Mouse (Mus musculus): ENCODE results near the gene Tmem136. TPM values are rescaled to one million over a fixed set of nuclear protein-coding genes. Genes with fewer than 3 reads are reported as not detected.
"Not testable (repeated sequence)": the region's sequence is repeated elsewhere in the genome, so short reads cannot be mapped to it uniquely, and the experiment has no call there.

Tmem136 gene
- polyA plus RNA-seq, 1 experiment from 2014 or later = 10.5 TPM

DNA sequence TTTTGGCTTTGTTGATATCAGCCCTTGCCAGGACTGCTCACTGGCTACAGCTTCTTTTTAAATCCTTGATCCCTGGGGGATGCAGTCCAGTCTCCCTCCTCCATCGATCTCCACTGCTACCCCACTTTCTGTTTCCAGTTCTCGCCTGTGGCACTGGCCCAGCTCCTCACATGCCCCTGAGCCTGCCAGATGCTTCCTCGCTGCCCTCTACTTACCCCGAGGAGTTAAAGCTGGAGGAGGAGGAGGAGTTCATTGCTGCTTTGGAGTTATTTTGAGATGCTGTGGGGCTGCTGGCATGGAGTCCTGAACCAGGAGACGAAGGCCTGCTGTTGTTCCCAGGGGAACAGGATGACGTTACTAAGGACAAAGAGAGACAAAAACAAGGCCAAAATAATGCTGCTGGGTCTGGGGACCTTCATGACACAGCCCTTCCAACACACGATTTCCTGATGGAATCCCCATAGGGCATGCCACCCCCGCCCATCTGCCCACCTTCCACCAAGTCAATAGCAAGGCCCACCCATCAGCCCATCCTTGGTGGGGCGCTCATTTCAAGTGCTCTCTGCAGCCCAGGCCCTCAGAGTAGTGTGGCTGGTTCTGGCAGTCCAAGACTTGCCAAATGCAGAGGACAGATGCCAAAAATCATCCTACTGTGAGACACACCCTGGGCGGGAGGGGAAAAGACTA lies 10.9 kb upstream of the Tmem136 start:
- Histone ChIP-seq H3K4me1 (no peaks in the 10 kb centered on the region), H3K9ac (no peak overlapping the region), H3K27ac (no peak overlapping the region), H3K4me2 (no peak overlapping the region), H3K27me3 (replicated peaks) (no peaks in the 10 kb centered on the region), H3K9me3 (no peaks in the 10 kb centered on the region), H3K4me3 (no peak overlapping the region), H3K36me3 (replicated peaks) (no peaks in the 10 kb centered on the region)
- 69% methylated on average over 10 of the region's 10 CpGs for WGBS
- no peak for ATAC-seq (replicated peaks)

DNA sequence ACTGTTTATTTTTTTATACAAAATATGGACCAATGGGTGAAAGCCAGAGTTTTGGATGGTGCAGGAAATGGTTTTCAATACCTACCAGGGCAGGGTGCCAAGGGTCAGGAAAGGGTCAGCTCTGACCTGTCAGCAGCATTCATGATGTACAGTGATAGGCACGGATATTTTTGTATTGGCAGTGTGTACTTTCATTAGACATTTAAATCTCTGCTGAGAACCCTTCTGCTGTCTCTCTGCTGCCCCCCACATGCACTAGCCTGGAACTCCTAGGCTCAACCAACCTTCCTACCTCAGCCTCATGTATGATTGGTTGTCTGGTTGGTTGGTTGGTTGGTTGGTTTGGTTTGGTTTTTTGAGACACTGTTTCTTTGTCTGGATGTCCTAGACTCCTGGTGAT lies 6.0 kb upstream of the Tmem136 start:
- Histone ChIP-seq H3K27ac (no peak overlapping the region), H3K27me3 (replicated peaks) (no peaks in the 10 kb centered on the region), H3K9me3 (no peaks in the 10 kb centered on the region), H3K4me3 (no peak overlapping the region), H3K4me2 (no peak overlapping the region), H3K36me3 (replicated peaks) (no peaks in the 10 kb centered on the region), H3K4me1 (no peaks in the 10 kb centered on the region), H3K9ac (no peak overlapping the region)
- 74% methylated on average over 1 of the region's 1 CpGs for WGBS
- no peak for ATAC-seq (replicated peaks)

DNA sequence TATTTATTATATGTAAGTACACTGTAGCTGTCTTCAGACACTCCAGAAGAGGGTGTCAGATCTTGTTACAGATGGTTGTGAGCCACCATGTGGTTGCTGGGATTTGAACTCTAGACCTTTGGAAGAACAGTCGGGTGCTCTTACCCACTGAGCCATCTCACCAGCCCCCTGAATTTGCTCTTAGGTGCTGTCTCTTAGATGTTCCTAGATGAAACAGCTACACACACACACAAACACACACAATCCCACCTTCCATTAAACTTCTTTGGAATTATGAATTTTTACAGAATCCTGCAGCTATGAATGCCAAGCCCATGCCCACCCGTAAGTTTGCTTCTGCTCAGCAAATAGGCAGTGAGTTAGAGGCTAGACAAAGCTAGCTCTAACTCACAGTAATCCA lies 5.6 kb upstream of the Tmem136 start:
- H3K4me2 ChIP-seq; H3K36me3 ChIP-seq (replicated peaks); H3K27me3 ChIP-seq (replicated peaks); H3K4me3 ChIP-seq; H3K27ac ChIP-seq; H3K9me3 ChIP-seq; H3K9ac ChIP-seq; ATAC-seq (replicated peaks); H3K4me1 ChIP-seq: not testable (repeated sequence)
- 90% methylated on average over 2 of the region's 2 CpGs for WGBS

DNA sequence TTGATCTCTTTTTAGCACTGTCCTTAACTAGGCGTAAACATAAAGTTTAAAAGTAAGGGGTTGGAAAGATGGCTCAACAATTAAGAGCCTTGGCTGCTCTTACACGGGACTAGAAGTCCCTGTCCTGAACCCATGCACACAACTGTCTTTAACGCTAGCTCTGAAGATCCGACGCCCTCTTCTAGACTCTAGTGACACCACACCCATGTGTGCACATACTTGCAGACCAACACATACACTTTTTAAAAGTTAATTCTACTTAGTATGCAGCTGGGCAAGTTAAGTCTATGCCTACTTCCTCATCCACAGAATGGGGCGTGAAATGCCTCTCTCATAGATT lies 597 bp upstream of the Tmem136 start:
- Histone ChIP-seq H3K9me3 (no peaks in the 10 kb centered on the region), H3K4me2 (peak overlapping the region; percentile 66), H3K4me1 (peaks cover 18% of the 10 kb centered on the region), H3K36me3 (replicated peaks) (no peaks in the 10 kb centered on the region; the same call in 1 of the 2 replicates), H3K27ac (peak overlapping the region; percentile 65; the same call in 1 of the 2 replicates), H3K27me3 (replicated peaks) (no peaks in the 10 kb centered on the region), H3K9ac (peak overlapping the region; percentile 75; the same call in 1 of the 2 replicates), H3K4me3 (peak overlapping the region; percentile 62)
- 88% methylated on average over 6 of the region's 6 CpGs for WGBS
- ATAC-seq (replicated peaks) = peak; percentile 43

DNA sequence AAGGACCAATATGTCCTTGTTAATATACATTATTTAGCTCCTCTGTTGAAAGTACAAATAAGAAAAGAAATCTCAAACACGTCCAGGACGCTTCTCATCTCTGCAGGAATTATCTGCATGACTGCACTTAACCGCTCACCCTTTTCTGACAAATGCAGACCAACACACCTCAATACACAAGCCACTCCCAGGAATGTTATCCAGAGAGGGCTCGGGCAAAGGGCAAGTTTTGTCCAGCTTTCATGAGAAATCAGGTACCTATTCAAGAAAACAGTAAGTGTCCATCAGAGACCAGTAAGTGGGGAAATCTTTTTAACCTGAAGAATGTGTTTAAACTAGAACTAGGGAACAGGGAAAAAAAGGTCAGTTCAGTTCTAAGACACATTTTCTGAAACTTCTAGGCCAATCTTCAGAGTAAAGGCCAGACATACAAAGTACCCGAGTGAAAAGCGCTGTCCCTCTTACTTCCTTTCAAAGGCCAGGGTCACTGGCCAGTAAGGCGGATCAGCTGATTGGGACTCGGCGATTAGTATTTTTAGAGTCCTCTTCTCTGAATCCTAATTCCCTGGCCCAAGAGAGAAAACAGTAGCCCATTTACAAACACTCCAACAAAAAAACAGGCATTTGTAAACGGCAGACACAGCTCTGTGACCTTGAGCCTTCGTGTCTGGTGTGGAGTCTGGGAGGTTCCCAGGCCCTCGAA lies 788 bp downstream of the Tmem136 start:
- no peaks in the 10 kb centered on the region for H3K27me3 ChIP-seq (replicated peaks)
- ATAC-seq (replicated peaks) = no peak
- WGBS = 9% methylated on average over 12 of the region's 12 CpGs

DNA sequence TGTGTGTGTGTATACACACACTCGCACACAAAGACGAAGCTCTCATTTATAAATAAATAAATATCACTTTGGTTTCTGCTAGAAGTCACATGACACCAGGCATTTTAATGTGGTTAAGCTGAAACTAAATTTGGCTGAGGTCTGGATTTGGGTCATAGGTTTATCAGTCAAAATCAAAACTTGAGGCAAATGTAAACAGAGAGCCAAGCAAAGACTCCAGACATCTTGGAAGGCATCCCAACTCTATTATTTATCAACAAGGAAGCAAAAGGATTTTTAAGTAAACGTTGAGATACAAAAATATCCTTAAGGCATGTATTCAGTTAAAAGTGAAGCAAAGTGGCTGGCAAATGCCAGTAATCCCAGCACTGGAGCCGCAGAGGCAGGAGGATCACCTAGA lies 1.5 kb downstream of the Tmem136 start:
- ATAC-seq (replicated peaks) = no peak
- Histone ChIP-seq H3K4me2 (no peak overlapping the region), H3K4me1 (peaks cover 18% of the 10 kb centered on the region), H3K27ac (no peak overlapping the region), H3K36me3 (replicated peaks) (peaks cover 5% of the 10 kb centered on the region), H3K9ac (no peak overlapping the region), H3K27me3 (replicated peaks) (no peaks in the 10 kb centered on the region), H3K9me3 (no peaks in the 10 kb centered on the region), H3K4me3 (no peak overlapping the region)
- WGBS = 93% methylated on average over 4 of the region's 4 CpGs

More for the DNA sequence above, 788 bp downstream of the Tmem136 start:
- Histone ChIP-seq H3K4me3 (peak overlapping the region; percentile 62), H3K9me3 (no peaks in the 10 kb centered on the region), H3K9ac (peak overlapping the region; percentile 75), H3K4me2 (peak overlapping the region; percentile 66), H3K4me1 (peaks cover 18% of the 10 kb centered on the region), H3K27ac (peak overlapping the region; percentile 65), H3K36me3 (replicated peaks) (peaks cover 5% of the 10 kb centered on the region)

DNA sequence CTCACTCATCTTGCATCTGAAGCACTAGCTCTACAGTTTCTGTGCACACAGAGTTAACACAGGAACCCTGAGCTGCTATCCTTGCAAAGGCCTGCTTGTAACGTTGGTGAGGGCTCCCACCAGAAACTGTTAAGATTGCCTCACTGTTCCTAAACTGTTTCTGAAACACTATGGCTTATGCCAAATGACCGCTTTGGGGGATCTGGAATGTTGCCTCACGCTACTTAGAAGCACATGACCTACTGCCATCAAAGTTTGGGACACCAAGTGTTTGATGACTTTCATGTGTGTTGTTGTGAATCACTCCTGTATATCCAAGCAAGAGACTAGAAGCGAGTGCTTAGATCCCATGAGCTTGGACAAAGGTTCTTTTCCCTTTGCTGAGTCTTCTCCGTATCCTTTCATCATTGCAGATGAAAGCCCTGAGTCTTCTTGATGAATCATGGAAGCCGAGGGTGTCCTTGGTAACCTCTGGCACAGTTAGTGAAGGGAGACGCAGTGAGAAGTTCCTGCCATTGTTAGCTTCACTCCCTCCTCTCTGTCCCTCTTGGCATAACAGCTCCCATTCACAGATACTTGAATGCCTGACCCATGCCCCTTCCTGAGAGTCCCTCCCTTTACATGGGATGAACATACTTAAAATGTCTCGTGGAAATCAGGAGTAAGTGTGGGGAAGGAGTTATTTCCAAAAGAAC lies 5.9 kb downstream of the Tmem136 start:
- Histone ChIP-seq H3K9me3 (no peaks in the 10 kb centered on the region), H3K27ac (no peak overlapping the region), H3K9ac (no peak overlapping the region), H3K4me2 (no peak overlapping the region), H3K4me3 (no peak overlapping the region), H3K4me1 (peaks cover 13% of the 10 kb centered on the region), H3K36me3 (replicated peaks) (peaks cover 5% of the 10 kb centered on the region), H3K27me3 (replicated peaks) (no peaks in the 10 kb centered on the region)
- ATAC-seq (replicated peaks) = no peak
- 85% methylated on average over 8 of the region's 8 CpGs for WGBS

DNA sequence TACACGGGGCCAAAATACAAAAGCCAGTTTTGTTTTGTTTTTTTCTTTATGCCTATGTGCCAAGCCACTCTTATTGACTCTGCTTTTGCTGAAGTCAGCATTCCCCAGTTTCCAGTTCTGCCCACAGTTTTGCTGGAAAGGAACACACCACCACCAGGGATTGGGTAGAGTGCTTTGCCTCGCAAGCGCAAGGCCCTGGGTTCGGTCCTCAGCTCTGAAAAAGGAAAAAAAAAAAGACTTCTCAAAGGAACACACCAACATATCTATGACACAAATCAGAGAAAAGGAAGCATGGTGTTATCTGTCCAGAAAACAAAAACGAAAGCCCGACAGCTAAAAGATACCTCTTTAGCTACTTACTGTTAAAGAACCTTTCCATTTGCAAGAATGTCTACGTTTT lies 7.2 kb downstream of the Tmem136 start:
- ATAC-seq (replicated peaks) = no peak
- H3K4me3 ChIP-seq = no peak overlapping the region
- 90% methylated on average over 7 of the region's 7 CpGs for WGBS
- H3K9ac ChIP-seq = no peak overlapping the region
- no peaks in the 10 kb centered on the region for H3K27me3 ChIP-seq (replicated peaks)
- H3K27ac ChIP-seq = no peak overlapping the region
- H3K4me1 ChIP-seq = peaks cover 15% of the 10 kb centered on the region
- peaks cover 5% of the 10 kb centered on the region for H3K36me3 ChIP-seq (replicated peaks)
- H3K9me3 ChIP-seq = no peaks in the 10 kb centered on the region
- H3K4me2 ChIP-seq = no peak overlapping the region

DNA sequence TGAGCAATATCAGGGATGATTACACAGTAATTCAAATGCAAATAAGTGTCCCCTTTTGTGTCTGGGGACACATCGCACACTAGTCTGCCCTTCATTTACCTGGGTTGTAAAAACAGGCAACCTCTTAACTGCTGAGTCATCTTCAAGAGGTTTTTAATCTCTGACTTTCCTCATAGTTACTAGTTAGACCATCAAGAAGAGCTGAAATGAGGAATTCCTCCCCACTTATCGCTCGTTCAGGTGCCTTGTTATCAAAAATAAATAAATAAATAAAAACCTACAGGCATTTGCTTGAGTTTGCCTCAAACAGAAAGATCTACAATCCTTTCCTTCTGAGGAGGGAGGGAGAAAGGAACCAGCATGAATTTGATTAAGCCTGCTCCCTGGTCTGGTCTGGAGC lies 7.6 kb downstream of the Tmem136 start:
- peaks cover 18% of the 10 kb centered on the region for H3K4me1 ChIP-seq
- no peak overlapping the region for H3K27ac ChIP-seq
- peaks cover 5% of the 10 kb centered on the region for H3K36me3 ChIP-seq (replicated peaks)
- ATAC-seq (replicated peaks) = no peak
- no peak overlapping the region for H3K9ac ChIP-seq
- H3K4me3 ChIP-seq = no peak overlapping the region
- H3K4me2 ChIP-seq = no peak overlapping the region
- 81% methylated on average over 3 of the region's 3 CpGs for WGBS
- H3K27me3 ChIP-seq (replicated peaks) = no peaks in the 10 kb centered on the region
- no peaks in the 10 kb centered on the region for H3K9me3 ChIP-seq

DNA sequence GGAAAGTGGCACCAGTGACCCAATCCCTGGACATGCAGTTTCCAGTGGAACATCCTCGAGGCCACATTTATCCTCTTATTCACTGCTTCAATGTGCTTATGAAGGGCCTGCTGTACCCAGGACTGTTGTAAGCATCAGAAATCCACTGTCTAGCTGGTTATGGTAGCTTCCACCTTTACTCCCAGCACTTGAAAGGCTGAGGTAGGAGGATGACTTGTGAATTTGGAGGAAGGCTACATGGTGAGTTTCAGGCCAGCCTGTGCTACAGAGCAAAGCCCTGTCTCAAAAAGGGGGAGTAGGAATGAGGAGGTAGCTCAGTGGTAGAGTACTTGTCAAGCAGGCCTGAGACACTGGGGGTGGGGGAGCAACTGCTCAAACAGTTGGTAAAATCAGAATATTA lies 8.3 kb downstream of the Tmem136 start:
- Histone ChIP-seq H3K36me3 (replicated peaks) (peaks cover 5% of the 10 kb centered on the region), H3K27ac (no peak overlapping the region), H3K9ac (no peak overlapping the region), H3K27me3 (replicated peaks) (no peaks in the 10 kb centered on the region), H3K4me1 (peaks cover 24% of the 10 kb centered on the region), H3K4me3 (no peak overlapping the region), H3K4me2 (no peak overlapping the region), H3K9me3 (no peaks in the 10 kb centered on the region)
- 88% methylated on average over 1 of the region's 1 CpGs for WGBS
- ATAC-seq (replicated peaks) = no peak

DNA sequence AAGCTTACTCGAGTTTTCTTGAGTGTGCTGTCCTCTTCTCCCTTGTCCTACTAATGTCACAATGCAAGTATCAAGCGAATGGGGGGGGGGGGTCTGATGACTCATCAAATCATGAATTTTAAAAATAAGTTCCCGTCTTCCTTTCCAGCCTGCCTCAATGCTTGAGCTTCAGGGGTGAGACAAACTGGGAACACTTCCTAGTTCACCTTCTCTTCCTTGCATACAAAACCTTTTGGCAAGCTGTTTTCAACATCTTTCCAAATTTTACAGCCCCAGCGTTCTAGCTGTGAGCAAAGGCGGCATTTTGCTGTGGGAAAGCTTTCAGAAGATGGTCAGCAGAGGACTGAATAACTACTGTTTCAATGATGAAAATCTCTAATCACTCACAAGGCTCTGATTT lies 8.8 kb downstream of the Tmem136 start:
- Histone ChIP-seq H3K27me3 (replicated peaks) (no peaks in the 10 kb centered on the region), H3K36me3 (replicated peaks) (peaks cover 5% of the 10 kb centered on the region), H3K27ac (no peak overlapping the region), H3K9ac (no peak overlapping the region), H3K4me3 (no peak overlapping the region), H3K9me3 (no peaks in the 10 kb centered on the region), H3K4me1 (peaks cover 30% of the 10 kb centered on the region), H3K4me2 (no peak overlapping the region)
- 67% methylated on average over 5 of the region's 5 CpGs for WGBS
- ATAC-seq (replicated peaks) = no peak

DNA sequence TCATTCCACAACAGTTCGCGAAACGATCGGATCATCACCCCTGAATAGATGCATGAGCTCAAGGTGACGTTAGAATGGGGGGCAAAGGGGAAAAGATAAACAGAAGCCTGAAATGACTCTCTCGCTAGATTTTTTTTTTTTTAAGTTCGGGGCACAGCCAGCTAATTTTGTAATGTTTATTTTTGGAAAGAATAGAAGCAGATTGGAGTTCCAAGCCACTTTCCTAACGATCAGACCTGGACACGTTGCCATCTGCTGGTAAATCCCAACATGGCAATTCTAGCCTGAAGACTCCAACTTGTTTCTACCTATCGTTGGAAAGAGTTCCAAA lies 9.2 kb downstream of the Tmem136 start, which contains the start of gene Arhgef12:
Arhgef12 (minus strand) TSS at position 53 of the 331 bp plus-strand sequence.
- ATAC-seq (replicated peaks) = no peak

More for the DNA sequence above, 9.2 kb downstream of the Tmem136 start, which contains the start of gene Arhgef12:
- Histone ChIP-seq H3K4me2 (peak within 1 kb of the TSS; percentile 74), H3K36me3 (replicated peaks) (peaks cover 5% of the 10 kb centered on the region; the same call in 1 of the 2 replicates), H3K9ac (peak within 1 kb of the TSS; percentile 78), H3K9me3 (no peaks in the 10 kb centered on the region), H3K27me3 (replicated peaks) (no peaks in the 10 kb centered on the region), H3K4me1 (peaks cover 34% of the 10 kb centered on the region), H3K27ac (peak within 1 kb of the TSS; percentile 84), H3K4me3 (peak within 1 kb of the TSS; percentile 86)
- WGBS = 35% methylated on average over 10 of the region's 10 CpGs

Measured in midbrain, embryonic 15.5 days (tissue).